Mouse (Mus musculus) mouse trophoblast stem cell (cell line): ENCODE measurements around the gene S100a3.

Experiments used
- in situ Hi-C, 2 experiments: fragments of 300-500 bp; cut with MseI, MboI; formaldehyde crosslinking; loops; 2 replicates in 1 of 2; 3 replicates in 1 of 2; pipeline ENCODE4 v1.15.1; 2025

S100a3 gene

GRCm38 (mm10) chr3:90552231-90552630, 8.1 kb upstream of the S100a3 start:
- in situ Hi-C loops = no loop called here

DNA sequence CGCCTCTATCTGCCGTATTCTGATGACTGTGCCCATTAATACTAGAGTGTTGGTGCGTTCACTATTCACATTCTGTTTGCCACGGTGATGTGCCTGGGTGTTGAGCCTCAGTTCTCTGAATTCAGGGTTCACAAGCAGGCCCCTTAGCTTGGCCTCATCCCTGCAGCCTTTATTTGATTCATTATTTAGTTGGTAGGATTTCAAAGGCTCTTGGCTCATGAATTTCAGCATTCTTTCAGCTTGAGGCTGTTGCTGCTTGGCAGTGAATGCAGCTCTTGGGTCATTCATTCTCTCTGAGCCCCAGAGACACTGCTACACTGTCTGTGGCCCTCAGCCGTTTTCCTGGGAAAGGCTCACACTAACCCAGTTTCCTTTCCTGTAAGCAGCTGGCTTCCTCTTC, 4.4 kb upstream of the S100a3 start:
- in situ Hi-C loops = no loop called here

- in situ Hi-C loops = loop anchor here in 1 of 2 experiments (10.0 kb wide), 1 partner anchor 50 kb away; the partner anchor contains the start of gene S100a14
Measured at GRCm38 (mm10) chr3:90574691-90575090, 14.3 kb downstream of the S100a3 start.

DNA sequence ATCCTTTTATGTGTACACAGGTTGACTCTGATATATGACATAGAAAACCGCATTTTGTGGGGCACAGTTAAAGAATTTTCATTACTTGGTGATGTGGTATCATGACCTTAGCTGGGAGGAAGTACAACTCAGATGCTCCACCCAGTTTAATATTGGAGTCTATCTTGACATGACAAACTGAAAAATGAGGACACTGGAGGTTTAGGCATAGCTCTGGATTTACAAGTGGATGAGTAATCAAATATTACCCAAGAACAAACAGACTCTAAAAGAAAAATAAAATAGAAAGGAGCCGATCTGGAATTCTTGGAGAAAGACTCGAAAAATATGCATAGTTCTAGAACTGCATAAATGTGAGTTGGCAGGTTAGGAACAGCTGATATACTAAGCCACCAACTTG, 14.9 kb downstream of the S100a3 start:
- in situ Hi-C loops = loop anchor here in 1 of 2 experiments (10.0 kb wide), 1 partner anchor 51 kb away; the partner anchor contains the start of gene S100a14

- in situ Hi-C loops = loop anchor here in 1 of 2 experiments (10.0 kb wide), 1 partner anchor 52 kb away; the partner anchor contains the start of gene S100a14
Measured at GRCm38 (mm10) chr3:90576351-90577001, 16.1 kb downstream of the S100a3 start.

DNA sequence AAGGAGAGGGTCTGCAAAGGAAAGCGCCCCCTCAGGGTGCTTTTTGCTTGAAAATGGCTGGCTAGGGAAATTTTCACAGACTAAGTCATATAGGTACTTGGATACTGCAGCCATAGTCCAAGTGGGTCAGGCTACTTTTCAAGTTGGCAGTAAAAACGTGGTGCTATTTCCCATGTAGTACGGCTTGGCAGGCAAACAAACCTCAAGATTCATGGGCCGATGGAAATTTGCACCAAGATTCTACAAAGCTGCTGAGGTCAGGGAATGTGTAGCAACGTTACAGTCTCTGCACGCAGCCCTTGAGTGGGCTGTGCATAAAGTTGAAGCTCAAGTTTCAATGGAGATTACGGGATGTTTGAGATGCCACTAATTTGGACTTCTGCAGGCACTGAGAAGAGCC, 19.1 kb downstream of the S100a3 start:
- in situ Hi-C loops = loop anchor here in 1 of 2 experiments (10.0 kb wide), 1 partner anchor 55 kb away; the partner anchor contains the start of gene S100a14

DNA sequence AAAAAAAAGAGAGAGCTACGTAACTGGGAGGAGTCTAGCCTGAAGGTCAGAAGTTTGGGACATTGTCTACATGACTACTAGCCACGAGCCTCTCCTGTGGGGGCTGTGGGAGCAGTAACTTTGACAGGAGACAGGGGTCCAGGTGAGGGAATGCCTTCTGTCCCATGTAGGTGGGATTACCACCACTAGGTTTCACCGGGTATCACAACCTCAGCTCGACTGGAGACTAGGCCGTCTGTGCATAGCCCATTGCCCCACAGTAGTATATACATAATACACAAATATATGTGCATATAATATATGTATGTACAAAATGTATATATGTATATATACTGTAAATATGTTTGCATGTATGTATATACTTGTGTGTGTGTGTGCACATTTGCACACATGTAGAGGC, 20.8 kb downstream of the S100a3 start:
- in situ Hi-C loops = loop anchor here in 1 of 2 experiments (5.0 kb wide), 1 partner anchor 36 kb away; no protein-coding TSS in a partner anchor

DNA sequence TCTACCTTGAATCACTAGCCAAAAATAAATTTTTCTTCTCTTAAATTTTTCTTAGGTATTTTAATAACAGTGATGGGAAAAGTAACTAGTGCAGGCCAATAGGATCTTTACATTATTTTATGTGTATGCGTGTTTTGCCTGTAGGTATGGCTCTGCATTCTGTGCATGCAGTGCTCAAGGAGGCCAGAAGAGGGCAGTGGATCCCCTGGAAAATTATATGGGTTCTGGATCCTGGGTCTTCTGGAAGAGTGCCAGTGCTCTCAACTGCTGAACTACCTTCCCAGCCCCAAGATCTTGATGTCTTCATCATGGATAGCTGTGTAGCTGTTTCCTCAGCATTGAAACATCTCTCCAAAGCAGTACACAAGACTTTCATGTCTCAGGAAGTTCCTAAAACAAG, 21.8 kb downstream of the S100a3 start:
- in situ Hi-C loops = loop anchor here in 1 of 2 experiments (5.0 kb wide), 1 partner anchor 35 kb away; no protein-coding TSS in a partner anchor

GRCm38 (mm10) chr3:90582556-90582955, 22.2 kb downstream of the S100a3 start:
- in situ Hi-C loops = loop anchor here in 1 of 2 experiments (5.0 kb wide), 1 partner anchor 35 kb away; no protein-coding TSS in a partner anchor

- in situ Hi-C loops = loop anchor here in 1 of 2 experiments (5.0 kb wide), 1 partner anchor 33 kb away; no protein-coding TSS in a partner anchor
Measured at GRCm38 (mm10) chr3:90583893-90584292, 23.5 kb downstream of the S100a3 start.

- in situ Hi-C loops = no loop called here
Measured at GRCm38 (mm10) chr3:90585595-90585994, 25.2 kb downstream of the S100a3 start.

DNA sequence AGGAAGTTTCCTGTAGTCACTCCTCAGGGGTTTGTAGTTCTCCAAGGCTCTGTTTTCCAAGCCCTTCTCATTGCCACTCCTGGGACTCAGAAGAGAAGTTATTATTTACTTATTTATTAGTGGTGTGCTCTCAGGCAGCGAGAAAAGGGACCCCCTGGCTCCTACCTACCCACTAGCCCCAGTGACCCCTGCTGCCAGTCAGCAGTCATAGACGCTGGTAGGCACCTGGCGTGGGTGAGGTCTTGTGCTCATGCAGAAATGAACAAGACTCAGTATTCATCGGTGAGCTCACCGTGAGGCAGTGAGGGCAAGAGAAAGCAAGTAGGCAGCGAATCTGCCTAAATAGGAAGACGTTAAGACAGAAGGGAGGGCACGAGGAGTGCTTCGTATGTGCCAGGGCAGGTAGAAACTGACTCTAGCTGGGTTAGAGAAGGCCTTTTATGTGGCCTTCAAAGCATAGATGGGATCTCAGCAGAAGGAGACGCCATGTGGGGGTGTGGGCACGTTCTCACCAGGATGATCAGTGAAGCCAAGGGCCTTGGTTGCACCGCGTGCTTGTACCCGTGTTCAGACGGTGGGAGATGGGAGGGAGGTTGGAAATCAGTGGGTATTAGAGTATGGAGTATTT, 25.8 kb downstream of the S100a3 start:
- in situ Hi-C loops = no loop called here

GRCm38 (mm10) chr3:90586906-90587305, 26.5 kb downstream of the S100a3 start:
- in situ Hi-C loops = no loop called here

- in situ Hi-C loops = no loop called here
Measured at GRCm38 (mm10) chr3:90587361-90588101, 27.2 kb downstream of the S100a3 start.

GRCm38 (mm10) chr3:90589390-90589789, 29.0 kb downstream of the S100a3 start:
- in situ Hi-C loops = no loop called here

DNA sequence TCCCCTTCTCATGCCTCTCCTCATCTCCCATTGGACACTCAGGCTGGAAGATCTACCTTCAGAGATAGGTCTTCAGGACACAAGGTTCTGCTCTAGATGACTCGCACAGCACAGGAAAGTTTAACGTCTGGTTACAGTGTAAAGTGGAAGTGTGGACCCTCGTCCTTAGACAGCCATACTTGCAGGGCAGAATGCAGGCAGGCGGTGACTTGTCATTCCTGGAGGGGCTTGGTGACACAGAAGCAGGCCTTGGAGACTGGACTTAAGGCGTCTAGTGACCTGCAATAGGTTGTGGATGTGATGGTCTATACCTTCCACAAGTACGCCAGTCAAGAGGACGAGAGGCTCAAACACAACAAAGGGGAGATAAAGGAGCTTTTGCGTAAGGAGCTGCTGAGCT, 29.6 kb downstream of the S100a3 start, which contains the start of gene S100a2:
TSS of gene S100a2 (plus strand) at position 301 of the 400 bp plus-strand sequence.
- in situ Hi-C loops = no loop called here

- in situ Hi-C loops = no loop called here
Measured at GRCm38 (mm10) chr3:90594466-90594865, 34.1 kb downstream of the S100a3 start.

DNA sequence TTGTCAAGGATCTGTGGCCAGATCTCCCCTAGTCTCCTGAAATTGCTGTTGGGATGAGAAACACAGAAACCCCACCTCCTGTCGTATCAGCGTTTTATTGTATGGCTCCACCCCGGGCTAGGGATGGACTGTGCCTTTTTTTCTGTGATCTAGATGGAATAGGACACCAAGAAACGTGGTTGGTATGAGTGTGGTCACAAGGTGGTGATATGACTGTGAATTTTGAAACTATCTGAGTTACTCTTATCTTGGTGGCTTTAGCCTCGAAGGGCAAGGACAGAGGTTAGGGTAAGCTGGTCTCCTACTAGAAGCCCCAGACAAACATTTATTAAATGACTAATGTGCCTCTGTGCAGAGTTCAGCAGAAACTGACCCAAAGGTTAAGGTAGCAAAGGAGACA, 35.2 kb downstream of the S100a3 start:
- in situ Hi-C loops = no loop called here

GRCm38 (mm10) chr3:90596810-90597209, 36.4 kb downstream of the S100a3 start:
- in situ Hi-C loops = no loop called here

- in situ Hi-C loops = no loop called here
Measured at GRCm38 (mm10) chr3:90597736-90598135, 37.4 kb downstream of the S100a3 start.

DNA sequence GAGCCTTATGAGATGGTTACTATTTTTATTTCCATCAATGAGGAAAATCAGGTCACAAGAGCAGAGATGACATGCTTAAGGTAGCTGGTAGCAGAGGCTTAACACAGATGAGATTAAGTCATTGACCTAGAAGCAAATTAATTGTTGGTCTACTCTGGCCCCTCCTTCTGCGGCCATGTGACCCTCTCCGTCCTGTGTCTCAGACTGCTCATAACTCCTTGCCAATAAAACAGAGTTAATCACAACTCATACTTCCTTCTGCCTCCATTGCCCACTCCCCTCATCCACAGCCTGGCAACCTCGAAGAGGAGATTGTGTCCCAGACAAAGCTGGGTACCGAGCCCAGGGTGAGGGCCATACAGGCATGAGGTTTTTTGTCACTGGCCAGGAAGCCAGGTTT, 37.8 kb downstream of the S100a3 start:
- in situ Hi-C loops = no loop called here

DNA sequence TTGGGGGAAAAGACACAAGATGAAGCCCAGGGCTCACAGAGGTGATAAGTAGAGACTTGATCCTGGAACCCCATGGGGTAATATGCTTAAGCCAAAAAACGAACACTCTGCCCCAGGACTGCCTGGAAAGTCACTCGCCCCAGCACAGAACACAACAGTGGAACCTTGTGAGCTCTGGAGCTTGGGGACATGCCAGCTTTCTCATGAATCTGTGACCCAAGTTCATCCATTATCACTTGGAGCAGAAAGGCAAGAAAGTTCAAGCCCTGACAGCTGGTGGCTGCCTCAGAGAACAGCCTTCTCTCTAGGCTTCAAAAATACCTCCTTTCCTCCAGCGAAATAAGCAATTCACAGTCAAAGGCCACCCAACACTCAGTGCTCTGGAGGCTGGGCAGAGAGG, 39.0 kb downstream of the S100a3 start:
- in situ Hi-C loops = no loop called here
